Mouse (Mus musculus) sigmoid colon, adult 10 weeks (tissue): ENCODE results near the gene Gm3486. TPM values are rescaled to one million over a fixed set of nuclear protein-coding genes. Genes with fewer than 3 reads are reported as not detected.

Source experiments
- polyA plus RNA-seq: library from polyadenylated mRNA; stranded (reverse); fragments of 350-450 nt; fragmentation: Illumina TruSeq; extraction: RNeasy Lipid Tissue Mini Kit (QIAGEN cat#74804); gene quantifications from one replicate; pipeline ENCODE4 v1.2.3, GENCODE M21; 2014; ENCODE audit warnings: low read depth, low replicate concordance

Gene Gm3486
- not detected for polyA plus RNA-seq

GRCm38 (mm10) chr14:41489385-41489784 is at the start of gene Gm3486:
TSS of gene Gm3486 (minus strand) at chr14:41489485.

DNA sequence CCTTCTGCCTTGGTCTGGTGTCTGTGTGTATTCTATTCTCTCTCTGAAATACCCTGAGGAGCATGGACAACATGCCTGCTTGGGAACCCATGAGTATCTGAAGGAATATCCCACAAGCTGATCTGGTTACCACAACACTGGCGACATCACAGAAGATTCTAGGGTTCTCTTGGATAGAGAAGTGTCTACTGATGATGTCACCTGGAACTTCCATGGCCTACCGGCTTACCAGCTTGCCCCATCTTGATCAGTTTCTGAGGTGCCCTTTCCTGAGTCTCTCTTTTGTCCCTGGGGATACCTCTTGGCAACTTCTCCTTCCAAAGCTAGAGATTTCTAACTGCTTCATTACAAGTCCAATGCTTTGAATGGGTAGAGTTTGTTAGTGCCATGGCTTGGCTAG is 35.9 kb downstream of the Gm3486 start, which contains the start of gene Gm7954:
Gene Gm7954 (minus strand): TSS at position 101 of the 400 bp plus-strand sequence.

Other genes starting within 250 kb of the Gm3486 start
- gene Gm2832, start 210.7 kb downstream of the Gm3486 start, polyA plus RNA-seq: not detected
- not detected for gene Gm5798, start 140.9 kb downstream of the Gm3486 start, polyA plus RNA-seq
- not detected for gene Gm7945, start 103.1 kb downstream of the Gm3486 start, polyA plus RNA-seq
- gene Gm6482, start 81.2 kb downstream of the Gm3486 start, polyA plus RNA-seq: not detected
- gene Gm7954, start 36.0 kb downstream of the Gm3486 start, polyA plus RNA-seq: not detected
- not detected for gene Gm7970, start 66.1 kb upstream of the Gm3486 start, polyA plus RNA-seq
- not detected for gene 1700049E17Rik2, start 83.7 kb upstream of the Gm3486 start, polyA plus RNA-seq
- gene Gm3072, start 135.1 kb upstream of the Gm3486 start, polyA plus RNA-seq: not detected
- not detected for gene Gm3676, start 157.0 kb upstream of the Gm3486 start, polyA plus RNA-seq
- not detected for gene Gm8068, start 212.4 kb upstream of the Gm3486 start, polyA plus RNA-seq